Mouse (Mus musculus) CH12.LX (cell line): ENCODE measurements around the gene Gm3435.
"Not testable (repeated sequence)": the region's sequence is repeated elsewhere in the genome, so short reads cannot be mapped to it uniquely, and the experiment has no call there.

Experiments
- CTCF ChIP-seq, 2 experiments: IDR thresholded peaks in 1 of 2; conservative IDR thresholded peaks in 1 of 2; 2 replicates each; pipeline ENCODE4 v1.5.1; 2011 to 2012; ENCODE audit warnings: low read depth in 2 of 2, low read length in 2 of 2, improper control_type of control experiment in 1 of 2, inconsistent platforms in 1 of 2, mild to moderate bottlenecking in 1 of 2, moderate library complexity in 1 of 2
- EP300 ChIP-seq: IDR thresholded peaks from 2 replicates; pipeline ENCODE4 v1.6.1; 2011; ENCODE audit warnings: low read length, improper control_type of control experiment
- POLR2A ChIP-seq: IDR thresholded peaks from 2 replicates; pipeline ENCODE4 v1.6.1; 2011; ENCODE audit warnings: low read depth, mild to moderate bottlenecking, improper control_type of control experiment, low read length
- RAD21 ChIP-seq: IDR thresholded peaks from 2 replicates; pipeline ENCODE4 v1.6.1; 2011; ENCODE audit warnings: low read depth, mild to moderate bottlenecking, low read length, improper control_type of control experiment, moderate library complexity

DNA sequence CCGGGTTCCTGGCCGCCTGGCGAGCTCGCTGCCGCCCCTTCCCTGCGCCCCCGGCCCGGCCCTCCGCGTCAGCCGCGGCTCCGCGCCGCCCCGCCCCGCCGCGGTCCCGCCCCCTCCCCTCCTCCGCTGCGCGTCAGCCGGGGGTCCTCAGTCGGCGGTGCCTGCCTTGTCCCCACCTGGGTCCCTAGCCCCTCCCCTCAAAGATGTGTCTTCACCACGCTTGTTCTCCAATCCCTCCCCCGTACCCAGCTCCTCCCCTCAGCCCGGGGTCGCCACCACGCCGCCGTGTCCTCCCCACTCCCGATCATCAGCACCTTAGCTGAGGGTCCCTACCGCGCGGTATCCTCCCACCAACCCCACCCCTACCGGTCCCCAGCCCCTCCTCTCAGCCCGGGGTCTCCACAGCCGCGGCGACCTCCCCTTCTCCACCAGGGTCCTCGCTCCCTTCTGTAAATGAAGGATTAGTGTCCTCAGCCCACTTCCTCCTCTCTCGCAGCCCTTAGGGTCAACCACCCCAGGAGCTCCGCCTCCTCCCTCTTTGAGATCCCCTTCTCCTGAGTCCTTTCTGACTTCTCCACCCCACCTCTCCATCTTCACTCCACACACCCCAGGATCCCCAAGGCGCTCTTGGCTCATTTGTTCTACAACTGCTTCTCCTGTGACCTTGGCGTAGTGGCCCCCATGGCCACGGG lies 14.7 kb downstream of the Gm3435 start:
- not testable (repeated sequence) for TF ChIP-seq RAD21; CTCF (conservative IDR thresholded peaks at IDR 0.05 in 1 of 2, IDR thresholded peaks at IDR 0.05 in 1 of 2; ENCODE audit: low read depth in 2 of 2, low read length in 2 of 2); EP300; POLR2A
